Mouse (Mus musculus): ENCODE data around the gene Arhgap1. TPM values are rescaled to one million over a fixed set of nuclear protein-coding genes. Genes with fewer than 3 reads are reported as not detected.

Gene Arhgap1
- polyA plus RNA-seq, 1 experiment from 2014 or later, result 91.8 TPM

- H3K9ac ChIP-seq, result no peak overlapping the region
- H3K36me3 ChIP-seq, result no peaks in the 10 kb centered on the region
- H3K9me3 ChIP-seq, result no peaks in the 10 kb centered on the region
- no peak overlapping the region for H3K27ac ChIP-seq
- no peak overlapping the region for H3K4me2 ChIP-seq (replicated peaks)
- H3K4me1 ChIP-seq, result peaks cover 8% of the 10 kb centered on the region
- no peaks in the 10 kb centered on the region for H3K27me3 ChIP-seq (replicated peaks)
- no peak overlapping the region for H3K4me3 ChIP-seq
- ATAC-seq (ENCODE audit: low FRiP score, low read depth), result no peak
Observed at GRCm38 (mm10) chr2:91706456-91706855, 56.8 kb downstream of the Arhgap1 start.

- no peak overlapping the region for H3K27ac ChIP-seq
- no peak for ATAC-seq (ENCODE audit: low FRiP score, low read depth)
- H3K4me3 ChIP-seq, result no peak overlapping the region
- 93% methylated on average over 6 of the region's 6 CpGs for WGBS
- no peak overlapping the region for H3K4me2 ChIP-seq (replicated peaks)
- peaks cover 11% of the 10 kb centered on the region for H3K4me1 ChIP-seq
- H3K27me3 ChIP-seq (replicated peaks), result no peaks in the 10 kb centered on the region
- H3K36me3 ChIP-seq, result no peaks in the 10 kb centered on the region
- H3K9me3 ChIP-seq, result no peaks in the 10 kb centered on the region
- H3K9ac ChIP-seq, result no peak overlapping the region
Observed at GRCm38 (mm10) chr2:91708361-91708760, 58.7 kb downstream of the Arhgap1 start.

GRCm38 (mm10) chr2:91710272-91711234 is 60.9 kb downstream of the Arhgap1 start, which contains the start of the genes Atg13 and Harbi1:
TSS of gene Atg13 (minus strand) at chr2:91710576.
TSS of gene Harbi1 (plus strand) at chr2:91710852.
- under 1% methylated on average over 66 of the region's 66 CpGs for WGBS
- Histone ChIP-seq H3K4me2 (replicated peaks) (peak within 1 kb of the TSS; percentile 87), H3K4me1 (peaks cover 11% of the 10 kb centered on the region), H3K27ac (no peak within 1 kb of the TSS), H3K4me3 (peak within 1 kb of the TSS; percentile 89), H3K9me3 (no peaks in the 10 kb centered on the region), H3K27me3 (replicated peaks) (no peaks in the 10 kb centered on the region), H3K36me3 (no peaks in the 10 kb centered on the region), H3K9ac (peak within 1 kb of the TSS; percentile 75)
- peak; percentile 99 for ATAC-seq (ENCODE audit: low FRiP score, low read depth)

DNA sequence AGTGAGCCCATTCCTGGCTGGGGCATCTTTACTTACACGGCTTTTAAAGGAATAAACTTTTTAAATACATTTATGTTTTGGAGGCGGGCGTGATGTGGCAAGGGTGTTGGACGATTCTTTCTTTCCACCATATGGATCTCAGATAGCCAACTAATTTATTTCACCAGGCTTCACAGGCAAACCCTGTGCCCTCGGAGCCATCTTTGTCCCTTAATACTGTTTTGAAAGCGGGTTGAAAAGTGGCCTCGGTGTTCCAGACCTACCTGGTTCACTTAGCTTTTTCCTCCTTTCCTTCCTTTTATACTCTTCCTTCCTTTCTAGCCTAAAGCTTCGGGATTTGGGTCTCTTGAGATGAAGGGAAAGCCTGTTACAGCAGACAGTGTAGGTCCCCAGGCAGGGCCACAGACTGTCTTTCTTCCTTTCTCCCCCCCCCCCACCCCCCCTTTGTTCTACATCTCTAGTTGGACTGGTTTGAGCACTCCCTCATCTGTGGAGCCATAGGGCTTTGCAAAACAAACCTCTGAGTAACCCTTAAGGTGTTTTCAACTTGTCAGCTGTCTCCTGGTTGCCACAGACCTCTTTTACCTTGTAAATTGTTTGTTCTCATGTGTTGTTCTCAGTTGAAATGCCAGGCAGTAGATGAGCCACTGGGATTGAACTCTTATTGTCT is 61.7 kb downstream of the Arhgap1 start:
- H3K4me1 ChIP-seq, result peaks cover 11% of the 10 kb centered on the region
- H3K36me3 ChIP-seq, result peaks cover 3% of the 10 kb centered on the region; the same call in 1 of the 2 replicates
- no peak for ATAC-seq (ENCODE audit: low FRiP score, low read depth)
- peak overlapping the region; percentile 64 for H3K9ac ChIP-seq
- H3K4me2 ChIP-seq (replicated peaks), result peak overlapping the region; percentile 87
- H3K9me3 ChIP-seq, result no peaks in the 10 kb centered on the region
- no peaks in the 10 kb centered on the region for H3K27me3 ChIP-seq (replicated peaks)
- WGBS, result 5% methylated on average over 8 of the region's 8 CpGs
- H3K4me3 ChIP-seq, result peak overlapping the region; percentile 89
- no peak overlapping the region for H3K27ac ChIP-seq

DNA sequence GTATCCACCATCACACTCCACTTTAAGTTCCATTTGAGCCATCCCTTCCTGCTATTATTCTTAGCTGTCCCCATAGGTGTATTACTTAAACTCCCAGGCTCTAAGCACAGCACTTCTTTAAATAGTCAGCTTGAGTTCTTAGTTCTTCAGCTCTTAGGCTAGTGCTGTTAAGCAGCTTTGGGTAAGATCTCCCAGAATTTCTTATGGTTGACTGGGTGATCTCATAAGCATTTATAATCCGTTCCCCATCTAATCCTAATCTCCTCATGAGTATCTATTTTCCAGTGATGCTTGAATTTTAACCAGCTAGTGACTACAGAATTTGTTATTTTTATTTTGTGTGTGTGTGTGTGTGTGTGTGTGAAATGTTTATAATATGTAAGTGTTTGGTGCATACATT is 65.3 kb downstream of the Arhgap1 start:
- ATAC-seq (ENCODE audit: low FRiP score, low read depth), result no peak
- peaks cover 3% of the 10 kb centered on the region for H3K36me3 ChIP-seq
- H3K27ac ChIP-seq, result no peak overlapping the region
- H3K4me3 ChIP-seq, result no peak overlapping the region
- H3K4me2 ChIP-seq (replicated peaks), result no peak overlapping the region
- 94% methylated on average over 1 of the region's 1 CpGs for WGBS
- no peak overlapping the region for H3K9ac ChIP-seq
- no peaks in the 10 kb centered on the region for H3K27me3 ChIP-seq (replicated peaks)
- peaks cover 6% of the 10 kb centered on the region for H3K4me1 ChIP-seq
- no peaks in the 10 kb centered on the region for H3K9me3 ChIP-seq

GRCm38 (mm10) chr2:91718276-91718675 is 68.6 kb downstream of the Arhgap1 start:
- ATAC-seq (ENCODE audit: low FRiP score, low read depth), result no peak
- Histone ChIP-seq H3K27me3 (replicated peaks) (no peaks in the 10 kb centered on the region), H3K27ac (no peak overlapping the region), H3K9ac (no peak overlapping the region), H3K4me2 (replicated peaks) (no peak overlapping the region), H3K36me3 (peaks cover 10% of the 10 kb centered on the region), H3K9me3 (no peaks in the 10 kb centered on the region), H3K4me1 (no peaks in the 10 kb centered on the region), H3K4me3 (no peak overlapping the region)
- WGBS, result 95% methylated on average over 6 of the region's 6 CpGs

Other genes with a start within 250 kb of the Arhgap1 start
- 106 and 112 TPM in 2 replicates for gene 1110051M20Rik, start 205.2 kb upstream of the Arhgap1 start, polyA plus RNA-seq (2016; fragmentation: Nextera tagmentation; extraction: Ambion mirVana)
- gene Lrp4, start 192.3 kb upstream of the Arhgap1 start, polyA plus RNA-seq (2016; fragmentation: Nextera tagmentation; extraction: Ambion mirVana), result 5.3 and 5.4 TPM in 2 replicates
- gene Ckap5, start 123.1 kb upstream of the Arhgap1 start, polyA plus RNA-seq (2016; fragmentation: Nextera tagmentation; extraction: Ambion mirVana), result 127 and 139 TPM in 2 replicates
- 0.15 and 0.18 TPM in 2 replicates for gene F2, start 13.4 kb upstream of the Arhgap1 start, polyA plus RNA-seq (2016; fragmentation: Nextera tagmentation; extraction: Ambion mirVana)
- 11.5 and 14.3 TPM in 2 replicates for gene Zfp408, start 69 bp upstream of the Arhgap1 start, polyA plus RNA-seq (2016; fragmentation: Nextera tagmentation; extraction: Ambion mirVana)
- 33.5 and 36.6 TPM in 2 replicates for gene Atg13, start 60.7 kb downstream of the Arhgap1 start, polyA plus RNA-seq (2016; fragmentation: Nextera tagmentation; extraction: Ambion mirVana)
- gene Harbi1, start 61.0 kb downstream of the Arhgap1 start, polyA plus RNA-seq (2016; fragmentation: Nextera tagmentation; extraction: Ambion mirVana), result 22.3 and 24.7 TPM in 2 replicates
- gene Ambra1, start 80.3 kb downstream of the Arhgap1 start, polyA plus RNA-seq (2016; fragmentation: Nextera tagmentation; extraction: Ambion mirVana), result 23.0 and 23.9 TPM in 2 replicates

Measured in neural tube, embryonic 12.5 days (tissue).